Mouse (Mus musculus) frontal cortex, adult (tissue): ENCODE results near the gene Baiap2.
A peak's percentile ranks its signal among the peaks of the same experiment; 100 is the strongest.

Experiments
- ATAC-seq: cut with Nextera tagmentation; 2 replicates; pipeline ENCODE4 v1.9.2; 2017; ENCODE audit warnings: mild to moderate bottlenecking, moderate library complexity, mixed read lengths; ENCODE audit not compliant: low TSS enrichment

The Baiap2 gene

GRCm38 (mm10) chr11:119947426-119947825 lies 4.9 kb downstream of the Baiap2 start:
- ATAC-seq, result no peak

GRCm38 (mm10) chr11:119947897-119948296 lies 5.3 kb downstream of the Baiap2 start:
- no peak for ATAC-seq

- ATAC-seq, result no peak
Measured at GRCm38 (mm10) chr11:119948305-119948704, 5.7 kb downstream of the Baiap2 start.

- ATAC-seq, result no peak
Measured at GRCm38 (mm10) chr11:119948803-119949202, 6.2 kb downstream of the Baiap2 start.

- no peak for ATAC-seq
Measured at GRCm38 (mm10) chr11:119950535-119950934, 8.0 kb downstream of the Baiap2 start.

- no peak for ATAC-seq
Measured at GRCm38 (mm10) chr11:119951326-119951725, 8.8 kb downstream of the Baiap2 start.

GRCm38 (mm10) chr11:119952429-119953224 lies 10.1 kb downstream of the Baiap2 start:
- ATAC-seq, result no peak

GRCm38 (mm10) chr11:119954233-119954632 lies 11.7 kb downstream of the Baiap2 start:
- no peak for ATAC-seq

- ATAC-seq, result no peak
Measured at GRCm38 (mm10) chr11:119954749-119955337, 12.3 kb downstream of the Baiap2 start.

- ATAC-seq, result no peak
Measured at GRCm38 (mm10) chr11:119955432-119955831, 12.9 kb downstream of the Baiap2 start.

- no peak for ATAC-seq
Measured at GRCm38 (mm10) chr11:119956590-119956989, 14.0 kb downstream of the Baiap2 start.

- no peak for ATAC-seq
Measured at GRCm38 (mm10) chr11:119958856-119959255, 16.3 kb downstream of the Baiap2 start.

GRCm38 (mm10) chr11:119959714-119960113 lies 17.2 kb downstream of the Baiap2 start:
- peak; percentile 29; the same call in 1 of the 2 replicates for ATAC-seq

- no peak for ATAC-seq
Measured at GRCm38 (mm10) chr11:119960671-119961070, 18.1 kb downstream of the Baiap2 start.

GRCm38 (mm10) chr11:119961511-119961910 lies 18.9 kb downstream of the Baiap2 start:
- ATAC-seq, result peak; percentile 80

GRCm38 (mm10) chr11:119965053-119965452 lies 22.5 kb downstream of the Baiap2 start:
- ATAC-seq, result no peak

- ATAC-seq, result no peak
Measured at GRCm38 (mm10) chr11:119966294-119966693, 23.7 kb downstream of the Baiap2 start.

GRCm38 (mm10) chr11:119967401-119967800 lies 24.8 kb downstream of the Baiap2 start:
- ATAC-seq, result no peak

GRCm38 (mm10) chr11:119967892-119968291 lies 25.3 kb downstream of the Baiap2 start:
- no peak for ATAC-seq

GRCm38 (mm10) chr11:119970021-119970851 lies 27.7 kb downstream of the Baiap2 start:
- ATAC-seq, result no peak

GRCm38 (mm10) chr11:119973789-119974188 lies 31.2 kb downstream of the Baiap2 start:
- ATAC-seq, result no peak

- ATAC-seq, result no peak
Measured at GRCm38 (mm10) chr11:119975739-119976501, 33.4 kb downstream of the Baiap2 start.
